Mouse (Mus musculus) midbrain, embryonic 14.5 days (tissue): Measurements from ENCODE around the gene Aldoc. TPM values are rescaled to one million over a fixed set of nuclear protein-coding genes. Genes with fewer than 3 reads are reported as not detected.

Experiments used
- ATAC-seq: fragments of 200-750 bp; cut with Nextera tagmentation; 2 replicates; pipeline ENCODE4 v1.8.0; 2017; ENCODE audit warnings: moderate number of reproducible peaks, moderate library complexity; ENCODE audit not compliant: low FRiP score, low TSS enrichment
- DNase-seq: peaks from one replicate; pipeline ENCODE4 v3.0.0-alpha.2; 2015
- H3K27ac ChIP-seq: fragments of 300-500 bp; sonication (generic); replicated peaks from 2 replicates; pipeline ENCODE4 v1.5.1; 2014; ENCODE audit warnings: mild to moderate bottlenecking, low read depth, low read length, moderate library complexity
- H3K27me3 ChIP-seq: fragments of 300-500 bp; sonication (generic); 2 replicates; pipeline ENCODE4 v1.6.1; 2014; ENCODE audit warnings: low read length, control low read depth, mixed read lengths; ENCODE audit not compliant: control insufficient read depth, insufficient read depth
- H3K36me3 ChIP-seq: fragments of 300-500 bp; sonication (generic); 2 replicates; pipeline ENCODE4 v1.6.1; 2014; ENCODE audit warnings: low read length, control low read depth; ENCODE audit not compliant: control insufficient read depth, insufficient read depth
- H3K4me1 ChIP-seq: fragments of 300-500 bp; sonication (generic); 2 replicates; pipeline ENCODE4 v1.6.1; 2014; ENCODE audit warnings: mild to moderate bottlenecking, antibody characterized with exemption, low read length, control low read depth; ENCODE audit not compliant: control insufficient read depth, insufficient read depth
- H3K4me2 ChIP-seq: fragments of 300-500 bp; sonication (generic); 2 replicates; pipeline ENCODE4 v1.6.1; 2014; ENCODE audit warnings: mild to moderate bottlenecking, low read length, moderate library complexity
- H3K4me3 ChIP-seq: fragments of 300-500 bp; sonication (generic); replicated peaks from 2 replicates; pipeline ENCODE4 v1.5.1; 2014; ENCODE audit warnings: low read depth, low read length
- H3K9ac ChIP-seq: fragments of 300-500 bp; sonication (generic); replicated peaks from 2 replicates; pipeline ENCODE4 v1.6.1; 2014; ENCODE audit warnings: mild to moderate bottlenecking, low read length, moderate library complexity
- H3K9me3 ChIP-seq: fragments of 300-500 bp; sonication (generic); 2 replicates; pipeline ENCODE4 v1.6.1; 2016; ENCODE audit warnings: low read length, control low read depth, mixed read lengths; ENCODE audit not compliant: control insufficient read depth
- WGBS: fragments of 180-500 bp; shearing (Covaris S2); extraction: QIAGEN DNeasy Blood & Tissue Kit; methylation state at CpG from one replicate; pipeline ENCODE4 v1.1.7; 2014; 5-methylcytosine and 5-hydroxymethylcytosine counted together
- polyA plus RNA-seq: library from polyadenylated mRNA; unstranded; fragments of >200 nt; fragmentation: Nextera tagmentation; extraction: Ambion mirVana; gene quantifications from 2 replicates; pipeline ENCODE4 v1.2.1, GENCODE M21; 2014

Aldoc gene
- polyA plus RNA-seq, 1 experiment from 2014 or later: 71.2 TPM

DNA sequence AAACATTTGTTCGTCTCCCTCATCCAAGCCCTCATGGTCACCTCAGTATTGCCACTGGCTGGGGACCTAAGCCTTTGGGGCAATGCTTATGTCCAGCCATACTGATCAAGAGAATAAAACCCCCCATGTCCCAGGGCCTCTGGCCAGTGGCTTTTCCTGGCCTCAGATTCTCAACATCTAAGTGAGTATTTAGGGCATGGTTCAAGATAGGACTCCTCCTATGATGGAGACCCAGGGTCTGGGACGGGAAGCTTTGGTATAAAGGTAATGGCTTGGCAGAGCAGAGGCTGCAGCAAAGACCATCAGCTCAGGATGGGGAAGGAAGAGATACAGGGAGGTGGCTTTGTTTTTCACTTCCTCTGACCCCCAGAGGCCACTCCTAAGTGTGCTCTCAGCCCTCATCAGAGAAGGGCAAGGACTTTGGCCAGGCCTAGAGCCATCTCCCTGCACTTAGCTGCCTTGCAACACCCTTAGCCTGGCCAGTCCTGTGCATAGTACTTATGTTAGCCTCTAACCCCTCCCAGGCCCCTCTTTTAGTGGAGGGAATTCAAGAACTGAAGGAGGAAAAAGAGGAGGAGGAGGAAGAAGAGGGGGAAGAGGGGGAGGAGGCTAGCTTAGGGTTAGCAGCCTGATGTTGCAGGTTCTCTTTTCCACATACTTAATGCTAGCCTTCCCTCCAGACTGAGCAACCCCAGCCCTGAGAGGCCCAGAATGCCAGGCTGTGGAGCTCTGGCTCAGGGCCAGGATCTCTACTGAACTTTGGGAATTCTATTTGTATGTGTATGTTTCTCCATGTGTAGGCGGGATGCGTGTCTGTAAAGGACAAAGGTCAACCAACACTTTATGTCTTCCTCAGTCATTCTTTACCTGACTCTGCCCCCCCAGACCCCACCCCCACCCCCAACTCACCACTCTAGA, 26.9 kb downstream of the Aldoc start:
- H3K9me3 ChIP-seq: no peaks in the 10 kb centered on the region
- no peak overlapping the region for H3K4me3 ChIP-seq
- peaks cover 19% of the 10 kb centered on the region for H3K4me1 ChIP-seq
- H3K36me3 ChIP-seq: peaks cover 17% of the 10 kb centered on the region
- no peak overlapping the region for H3K4me2 ChIP-seq
- no peak overlapping the region for H3K27ac ChIP-seq
- WGBS: 85% methylated on average over 4 of the region's 4 CpGs
- H3K27me3 ChIP-seq: no peaks in the 10 kb centered on the region
- DNase-seq: no peak
- ATAC-seq: no peak
- no peak overlapping the region for H3K9ac ChIP-seq

DNA sequence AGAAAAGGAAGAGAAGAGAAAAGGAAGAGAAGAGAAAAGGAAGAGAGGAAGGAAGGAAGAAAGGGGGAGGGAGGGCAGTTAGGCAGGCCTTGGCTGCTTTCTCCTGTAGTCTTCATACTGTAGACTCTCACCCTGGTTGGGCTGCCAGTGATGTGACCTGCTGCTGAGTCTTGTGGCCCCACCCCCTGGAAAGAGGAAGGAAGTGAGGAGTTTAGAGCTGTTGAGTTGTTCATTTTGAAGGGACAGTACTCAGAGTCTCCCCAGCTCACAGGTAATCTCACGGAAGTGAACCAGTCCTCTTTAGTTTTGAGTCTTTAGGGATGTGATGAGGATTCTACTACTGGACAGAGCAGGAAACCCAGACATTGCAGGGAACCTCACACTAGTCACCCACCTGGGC, 30.3 kb downstream of the Aldoc start:
- H3K4me1 ChIP-seq: no peaks in the 10 kb centered on the region
- no peaks in the 10 kb centered on the region for H3K27me3 ChIP-seq
- no peak overlapping the region for H3K4me3 ChIP-seq
- H3K9ac ChIP-seq: no peak overlapping the region
- no peak for DNase-seq
- no peaks in the 10 kb centered on the region for H3K9me3 ChIP-seq
- no peak overlapping the region for H3K27ac ChIP-seq
- WGBS: 93% methylated on average over 1 of the region's 1 CpGs
- peaks cover 12% of the 10 kb centered on the region for H3K36me3 ChIP-seq
- no peak for ATAC-seq
- no peak overlapping the region for H3K4me2 ChIP-seq

DNA sequence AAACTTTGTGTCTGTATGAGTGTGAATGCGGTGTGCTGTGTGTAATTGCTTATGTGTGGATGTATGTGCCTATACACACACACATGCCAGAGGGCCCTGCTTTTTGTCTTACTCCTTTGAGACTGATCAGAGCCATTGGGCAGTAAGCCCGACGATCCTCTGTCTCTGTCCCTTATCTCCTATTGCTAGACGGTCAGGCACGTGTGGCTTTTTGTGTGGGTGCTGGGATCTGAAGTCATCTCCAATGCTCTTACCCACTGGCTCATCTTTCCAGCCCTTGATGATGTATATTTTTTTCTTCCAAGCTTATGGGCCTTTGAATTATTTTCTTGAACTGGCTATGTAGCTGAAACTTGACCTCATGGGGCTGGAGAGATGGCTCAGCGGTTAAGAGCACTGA, 32.1 kb downstream of the Aldoc start:
- Histone ChIP-seq H3K9me3 (no peaks in the 10 kb centered on the region), H3K9ac (no peak overlapping the region), H3K27ac (no peak overlapping the region), H3K4me2 (no peak overlapping the region), H3K4me3 (no peak overlapping the region), H3K27me3 (no peaks in the 10 kb centered on the region), H3K4me1 (no peaks in the 10 kb centered on the region), H3K36me3 (no peaks in the 10 kb centered on the region)
- ATAC-seq (no peak), DNase-seq (no peak)
- WGBS: 88% methylated on average over 6 of the region's 6 CpGs

DNA sequence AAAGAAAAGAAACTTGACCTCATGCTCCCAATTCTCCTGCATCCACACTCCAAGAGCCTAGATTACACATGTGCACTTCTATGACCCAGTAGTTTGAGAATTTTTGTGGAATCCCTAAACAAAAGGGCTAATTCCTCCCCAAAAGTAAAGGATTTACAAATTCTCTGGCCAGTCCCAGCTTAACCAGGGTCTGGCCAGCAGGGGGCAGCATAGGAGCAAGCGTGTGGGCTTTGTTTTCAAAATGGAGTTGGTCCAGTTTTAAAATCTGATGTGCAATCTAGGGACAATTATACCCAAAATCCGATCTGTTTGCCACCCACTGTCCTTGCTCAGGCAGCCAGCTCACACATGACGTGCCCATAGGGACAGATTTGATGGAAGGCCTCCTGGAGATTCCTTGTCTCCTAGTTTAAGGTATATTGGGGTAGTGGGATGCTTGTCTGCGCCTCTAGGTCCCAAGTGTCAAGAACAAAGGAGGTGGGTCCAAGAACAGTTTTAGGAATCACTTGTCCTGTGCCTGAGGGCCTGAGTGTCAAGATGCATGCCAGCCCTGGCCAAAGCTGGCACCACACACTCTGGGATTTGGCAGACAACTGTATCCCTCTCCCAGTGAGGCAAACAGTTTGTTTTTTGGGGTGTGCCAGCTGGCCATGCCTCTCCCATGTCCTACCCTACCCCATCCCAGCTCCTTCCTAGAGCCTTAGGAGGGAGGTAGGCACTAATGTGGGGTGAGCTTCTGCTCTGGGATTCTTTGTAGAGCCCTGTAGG, 32.9 kb downstream of the Aldoc start:
- H3K27ac ChIP-seq: no peak overlapping the region
- H3K4me3 ChIP-seq: no peak overlapping the region
- DNase-seq (peak; percentile 84), ATAC-seq (no peak)
- no peak overlapping the region for H3K4me2 ChIP-seq
- H3K4me1 ChIP-seq: no peaks in the 10 kb centered on the region
- no peaks in the 10 kb centered on the region for H3K9me3 ChIP-seq
- no peak overlapping the region for H3K9ac ChIP-seq
- no peaks in the 10 kb centered on the region for H3K27me3 ChIP-seq
- no peaks in the 10 kb centered on the region for H3K36me3 ChIP-seq
- WGBS: 35% methylated on average over 4 of the region's 4 CpGs

DNA sequence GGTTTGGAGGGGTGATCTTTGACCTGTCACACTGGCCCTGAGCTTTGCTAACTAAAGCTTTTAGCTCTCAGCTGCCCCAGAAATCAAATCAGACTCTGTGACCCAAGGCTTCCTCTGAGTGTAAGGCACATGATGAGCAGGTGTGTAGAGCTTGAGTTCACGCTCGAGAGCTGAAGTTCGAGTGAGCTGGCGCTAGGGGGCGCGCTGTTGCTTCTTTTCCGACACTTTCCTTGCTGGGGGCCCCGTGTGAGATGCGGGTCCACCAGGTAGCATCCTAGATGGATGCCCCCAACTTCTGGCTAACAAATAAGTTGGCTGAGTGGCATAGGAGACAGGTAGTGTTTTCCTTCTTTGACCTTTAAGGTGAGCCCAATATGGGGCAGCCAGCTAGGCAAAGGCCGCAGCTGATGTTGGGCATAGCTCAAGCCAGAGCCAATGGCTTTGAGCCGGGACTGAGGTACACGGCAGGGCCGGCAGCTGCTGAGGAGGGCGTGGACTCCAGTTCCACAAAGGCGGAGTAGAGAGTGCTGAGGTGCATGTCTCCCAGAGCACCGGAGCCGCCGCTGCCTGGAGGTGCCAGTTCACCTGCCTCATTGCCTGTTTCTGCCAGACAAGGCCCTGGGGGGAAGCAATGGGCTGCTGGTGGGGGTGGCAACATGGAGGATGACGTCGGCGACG, 35.7 kb downstream of the Aldoc start:
- DNase-seq: peak; percentile 43

DNA sequence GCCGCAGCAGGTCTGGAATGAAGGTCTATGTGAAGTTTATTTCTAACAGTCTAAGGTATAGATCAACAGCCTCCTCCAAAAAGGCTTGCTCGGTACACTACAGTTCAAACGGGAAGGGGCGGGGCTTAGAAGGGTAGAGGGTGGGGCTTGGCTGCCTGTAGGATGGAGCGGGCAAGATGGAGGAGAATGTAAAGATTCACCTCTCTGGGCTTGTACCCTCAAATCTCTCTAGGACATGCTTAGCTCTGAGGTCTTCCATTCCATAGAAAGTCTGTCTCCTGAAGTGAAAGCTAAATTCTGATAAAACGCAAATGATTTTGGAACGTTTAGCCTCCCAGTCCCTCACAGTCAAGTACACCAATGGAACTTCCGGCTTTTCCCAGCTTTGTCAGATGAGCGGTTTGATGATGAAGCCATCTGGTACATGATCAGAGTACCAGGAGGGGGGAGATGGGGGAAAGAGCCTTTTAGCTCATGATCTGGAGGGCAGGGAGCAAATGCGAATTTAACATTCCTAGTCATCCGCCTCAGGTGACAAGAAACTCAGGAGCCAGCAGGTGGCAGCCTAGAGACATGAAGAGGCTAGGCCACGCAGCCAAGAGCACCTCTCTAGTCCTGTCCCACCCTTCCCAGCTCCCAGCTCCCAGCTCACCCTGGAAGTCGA, 37.5 kb downstream of the Aldoc start:
- Histone ChIP-seq H3K4me2 (peak overlapping the region; percentile 48), H3K4me3 (no peak overlapping the region; the same call in 1 of the 2 replicates), H3K27ac (no peak overlapping the region), H3K4me1 (no peaks in the 10 kb centered on the region), H3K36me3 (no peaks in the 10 kb centered on the region), H3K27me3 (no peaks in the 10 kb centered on the region), H3K9me3 (no peaks in the 10 kb centered on the region), H3K9ac (0 out of 2 replicates have a peak overlapping the region, but pooled peaks have one; percentile 9)
- 13% methylated on average over 13 of the region's 13 CpGs for WGBS
- ATAC-seq (0 out of 2 replicates have a peak, but pooled peaks have one; percentile 63), DNase-seq (peak; percentile 88)

More for the DNA sequence above, 35.7 kb downstream of the Aldoc start:
- Histone ChIP-seq H3K9ac (no peak overlapping the region), H3K4me2 (no peak overlapping the region), H3K4me1 (no peaks in the 10 kb centered on the region), H3K27ac (no peak overlapping the region), H3K9me3 (no peaks in the 10 kb centered on the region), H3K36me3 (no peaks in the 10 kb centered on the region), H3K4me3 (no peak overlapping the region), H3K27me3 (no peaks in the 10 kb centered on the region)
- WGBS: 15% methylated on average over 22 of the region's 22 CpGs
- no peak for ATAC-seq

DNA sequence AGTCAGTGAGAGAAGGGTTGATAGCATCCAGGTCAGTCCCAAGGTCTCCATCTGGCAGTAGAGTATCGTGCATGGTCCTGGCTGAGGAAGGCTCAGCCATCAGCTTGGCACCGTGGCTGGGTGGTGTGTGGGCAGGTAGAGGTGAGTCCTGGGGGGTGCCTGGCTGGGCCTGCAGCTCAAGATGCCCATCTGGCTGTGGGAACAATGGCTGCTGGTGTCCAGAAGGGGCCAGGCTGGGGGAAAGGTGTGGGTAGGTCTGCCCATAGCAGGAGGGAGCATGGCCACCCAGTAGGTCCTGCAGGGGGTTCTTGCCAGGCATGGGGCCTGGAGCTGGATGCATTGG, 38.0 kb downstream of the Aldoc start:
- DNase-seq (no peak), ATAC-seq (no peak)
- H3K4me1 ChIP-seq: no peaks in the 10 kb centered on the region
- H3K9me3 ChIP-seq: no peaks in the 10 kb centered on the region
- H3K4me3 ChIP-seq: no peak overlapping the region
- H3K27me3 ChIP-seq: no peaks in the 10 kb centered on the region
- H3K9ac ChIP-seq: no peak overlapping the region
- no peaks in the 10 kb centered on the region for H3K36me3 ChIP-seq
- WGBS: 62% methylated on average over 2 of the region's 2 CpGs
- no peak overlapping the region for H3K27ac ChIP-seq
- H3K4me2 ChIP-seq: no peak overlapping the region

DNA sequence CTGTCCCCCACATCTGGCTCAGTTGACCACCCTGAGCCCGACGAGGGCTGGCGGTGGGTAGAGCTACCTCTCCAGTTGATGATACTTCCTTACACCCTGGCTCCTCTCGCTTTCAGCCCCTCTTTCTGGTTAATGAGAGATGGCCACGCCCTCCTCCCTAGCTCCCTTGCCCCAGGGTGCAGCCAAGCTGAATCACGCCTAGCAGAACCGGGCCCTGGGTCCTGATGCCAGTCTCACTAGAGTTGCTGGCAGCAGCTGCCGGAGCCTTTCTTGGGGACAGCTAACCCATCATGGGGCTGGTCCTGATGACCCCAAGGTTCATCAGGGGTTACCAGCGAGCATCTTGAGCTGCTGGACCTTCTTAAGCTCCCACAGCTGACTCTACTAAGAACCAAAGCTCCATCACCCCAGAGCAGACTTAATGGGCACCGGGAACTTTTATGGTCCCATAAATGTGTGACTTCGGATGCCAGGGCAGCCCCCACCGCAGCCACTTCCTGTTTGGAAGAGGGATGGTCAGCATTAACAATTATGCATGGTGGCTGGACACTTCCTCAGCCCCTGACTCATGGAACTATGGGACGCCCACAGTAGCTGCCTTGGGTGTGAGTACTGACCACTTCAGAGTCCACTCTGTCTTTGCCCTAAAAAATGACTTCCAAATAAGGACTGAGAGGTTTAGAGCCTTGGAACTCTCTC, 40.7 kb downstream of the Aldoc start:
- no peak overlapping the region for H3K4me3 ChIP-seq
- no peak for DNase-seq
- ATAC-seq: no peak
- H3K4me1 ChIP-seq: no peaks in the 10 kb centered on the region
- WGBS: 83% methylated on average over 13 of the region's 13 CpGs
- H3K36me3 ChIP-seq: no peaks in the 10 kb centered on the region
- H3K9ac ChIP-seq: no peak overlapping the region
- H3K27ac ChIP-seq: no peak overlapping the region
- H3K27me3 ChIP-seq: no peaks in the 10 kb centered on the region
- H3K4me2 ChIP-seq: no peak overlapping the region
- no peaks in the 10 kb centered on the region for H3K9me3 ChIP-seq
